Mouse (Mus musculus) gastrocnemius, adult 18-20 months (tissue): ENCODE measurements around the gene Rasal2. TPM values are rescaled to one million over a fixed set of nuclear protein-coding genes. Genes with fewer than 3 reads are reported as not detected.
"Not testable (repeated sequence)": the region's sequence is repeated elsewhere in the genome, so short reads cannot be mapped to it uniquely, and the experiment has no call there.

ENCODE experiments used
- DNase-seq: peaks from one replicate; pipeline ENCODE4 v3.0.0; 2021; ENCODE audit warnings: low spot score
- total RNA-seq, 2 experiments: library from RNA; stranded (reverse); gene quantifications; 2 replicates each; pipeline ENCODE4 v1.2.3; 2021

Gene Rasal2
- total RNA-seq, 2 experiments from 2014 or later: 5.6 to 6.5 TPM

GRCm38 (mm10) chr1:157244453-157244790 is 168.0 kb downstream of the Rasal2 start:
- no peak for DNase-seq

DNA sequence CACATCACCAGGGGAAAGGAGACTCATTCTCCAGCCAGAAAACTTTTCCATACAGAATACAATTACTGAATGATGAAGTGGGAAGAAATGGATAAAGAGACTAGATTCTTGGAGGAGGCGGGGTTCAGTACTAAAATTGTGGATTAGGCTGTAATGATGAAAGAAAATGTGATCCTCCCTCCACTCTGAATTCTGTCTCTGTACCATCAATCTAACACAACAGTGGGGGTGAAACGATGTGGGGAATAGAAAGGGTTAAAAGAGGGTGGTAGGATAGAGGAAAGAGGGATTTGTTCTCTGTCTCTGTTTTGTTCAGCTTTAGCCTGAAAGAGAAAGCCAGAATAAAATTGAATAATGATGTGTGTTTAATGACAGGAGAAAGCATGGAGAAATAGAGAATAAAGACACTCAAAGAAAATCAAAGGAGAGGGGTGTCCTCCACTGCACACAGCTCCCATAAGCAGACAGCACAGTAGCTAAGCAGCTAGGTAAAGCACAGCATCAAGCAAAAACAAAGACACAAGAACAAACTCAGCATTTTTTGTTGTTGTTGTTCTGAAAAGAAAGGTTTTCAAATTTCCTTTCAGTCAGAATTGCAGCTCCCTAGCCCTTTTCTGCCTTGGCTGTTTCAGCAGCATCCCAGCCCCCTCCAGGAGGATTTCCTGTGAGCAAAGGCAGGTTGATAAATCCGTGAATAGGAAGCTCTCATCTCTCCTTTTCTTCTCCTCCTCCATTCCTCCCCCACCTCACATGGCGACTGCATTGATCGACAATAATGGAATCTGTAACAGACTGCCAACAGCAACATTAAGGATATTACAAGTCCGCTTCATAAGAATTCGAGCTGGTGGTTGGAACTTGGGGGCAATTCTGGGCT is 168.6 kb downstream of the Rasal2 start:
- DNase-seq: no peak

DNA sequence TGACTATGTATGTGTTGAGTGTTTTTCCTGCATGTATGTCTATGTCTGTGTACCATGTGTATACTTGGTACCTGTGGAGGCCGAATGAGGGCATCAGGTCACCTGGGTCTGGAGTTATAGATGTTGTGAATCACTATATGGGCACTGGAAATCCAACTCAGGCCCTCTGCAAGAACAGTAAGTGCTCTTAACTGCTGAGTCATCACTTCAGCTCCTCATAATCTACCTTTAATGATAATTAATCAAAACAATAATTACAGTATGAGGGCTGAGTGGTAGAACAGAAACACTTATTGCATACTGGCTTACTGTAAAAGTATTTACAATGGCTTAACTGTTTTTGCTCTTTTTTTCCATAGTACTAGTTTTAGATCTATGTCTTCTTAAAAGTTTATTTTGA is 172.7 kb downstream of the Rasal2 start:
- DNase-seq: no peak

DNA sequence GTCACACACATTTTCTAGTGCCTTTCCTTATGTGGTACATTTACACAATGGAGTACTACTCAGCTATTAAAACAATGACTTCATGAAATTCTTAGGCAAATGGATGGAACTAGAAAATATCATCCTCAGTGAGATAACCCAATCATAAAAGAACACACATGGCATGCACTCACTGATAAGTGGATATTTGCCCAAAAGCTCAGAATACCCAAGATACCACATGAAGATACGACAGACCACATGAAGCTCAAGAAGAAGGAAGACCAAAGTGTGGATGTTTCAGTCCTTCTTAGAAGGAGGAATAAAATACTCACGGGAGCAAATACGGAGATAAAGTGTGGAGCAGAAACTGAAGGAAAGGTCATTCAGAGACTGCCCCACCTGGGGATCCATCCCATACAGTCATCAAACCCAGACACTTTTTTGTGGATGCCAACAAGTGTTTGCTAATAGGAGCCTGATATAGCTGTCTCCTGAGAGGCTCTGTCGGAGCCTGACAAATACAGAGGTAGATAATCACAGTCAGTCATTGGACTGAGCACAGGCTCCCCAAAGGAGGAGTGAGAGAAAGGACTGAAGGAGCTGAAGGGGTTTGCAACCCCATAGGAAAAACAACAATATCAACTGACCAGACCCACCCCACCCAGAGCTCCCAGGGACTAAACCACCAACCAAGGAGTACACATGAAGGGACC is 175.6 kb downstream of the Rasal2 start:
- not testable (repeated sequence) for DNase-seq

DNA sequence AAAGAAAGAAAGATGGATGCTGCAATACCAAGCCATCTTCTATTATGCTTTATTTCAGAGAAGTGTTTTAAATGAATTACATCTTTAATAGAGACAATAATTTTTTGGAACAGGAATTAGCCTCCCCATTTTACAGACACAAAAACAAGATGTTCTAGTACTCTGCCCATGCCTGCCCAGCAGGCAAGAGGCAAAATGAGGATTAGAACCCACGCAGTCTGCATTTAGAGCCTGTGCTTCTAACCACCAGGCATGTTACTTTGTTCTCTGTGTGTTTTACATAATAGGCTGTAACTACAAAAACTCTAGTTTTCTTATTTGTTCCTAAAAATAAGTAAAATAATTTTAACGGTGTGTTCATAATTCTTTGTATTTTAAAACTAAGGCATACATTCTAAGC is 178.9 kb downstream of the Rasal2 start:
- DNase-seq: no peak

GRCm38 (mm10) chr1:157232372-157232771 is 180.0 kb downstream of the Rasal2 start:
- no peak for DNase-seq

DNA sequence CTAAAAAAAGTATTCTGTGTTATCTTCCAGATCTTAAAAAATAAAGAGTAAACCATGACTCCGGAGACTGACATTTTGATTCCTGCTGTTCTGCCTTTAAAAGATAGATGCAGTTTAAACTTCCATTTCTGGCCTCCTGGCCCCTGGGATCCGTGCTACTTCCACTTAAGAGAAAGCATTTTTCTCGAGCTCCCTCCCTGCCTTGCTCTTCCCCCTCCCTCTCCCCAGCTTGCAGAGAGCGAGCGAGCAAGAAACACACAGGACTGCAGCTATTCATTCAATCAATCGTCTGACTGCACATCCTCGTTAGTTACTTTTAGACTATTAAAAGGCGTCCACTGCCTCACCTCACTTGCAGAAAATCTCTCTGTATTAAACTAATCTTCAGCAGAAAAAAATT is 181.4 kb downstream of the Rasal2 start:
- DNase-seq: no peak

GRCm38 (mm10) chr1:157230386-157230785 is 182.0 kb downstream of the Rasal2 start:
- DNase-seq: no peak

DNA sequence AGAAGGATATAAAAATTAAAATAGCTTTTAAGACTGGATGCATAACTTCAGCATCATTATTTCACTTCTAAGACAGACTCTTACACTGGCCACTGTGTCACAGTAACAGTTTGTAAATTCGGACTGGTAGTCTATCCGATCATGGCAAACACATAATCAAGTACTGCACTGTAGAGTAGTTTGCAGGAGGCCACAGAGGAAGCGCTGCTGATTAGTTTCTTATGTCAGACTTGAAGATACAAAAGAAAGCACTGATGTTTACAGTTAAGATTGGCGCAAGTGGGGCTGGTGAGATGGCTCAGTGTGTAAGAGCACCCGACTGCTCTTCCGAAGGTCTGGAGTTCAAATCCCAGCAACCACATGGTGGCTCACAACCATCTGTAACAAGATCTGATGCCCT is 187.4 kb downstream of the Rasal2 start:
- no peak for DNase-seq

DNA sequence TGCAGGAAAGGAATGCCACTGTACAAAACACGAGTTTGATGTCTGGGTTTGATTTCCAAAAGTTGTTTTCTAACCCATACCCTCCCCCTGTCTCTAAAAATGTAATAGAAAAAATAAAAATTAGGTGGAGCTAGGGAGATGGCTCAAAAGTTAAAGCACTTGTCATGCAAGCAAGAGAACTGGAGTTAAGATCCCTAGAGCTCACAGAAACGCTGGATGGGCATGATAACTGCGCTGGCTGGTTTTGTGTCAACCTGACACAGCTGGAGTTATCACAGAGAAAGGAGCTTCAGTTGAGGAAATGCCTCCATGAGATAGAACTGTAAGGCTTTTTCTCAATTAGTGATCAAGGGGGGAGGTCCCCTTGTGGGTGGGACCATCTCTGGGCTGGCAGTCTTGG is 191.5 kb downstream of the Rasal2 start:
- no peak for DNase-seq

DNA sequence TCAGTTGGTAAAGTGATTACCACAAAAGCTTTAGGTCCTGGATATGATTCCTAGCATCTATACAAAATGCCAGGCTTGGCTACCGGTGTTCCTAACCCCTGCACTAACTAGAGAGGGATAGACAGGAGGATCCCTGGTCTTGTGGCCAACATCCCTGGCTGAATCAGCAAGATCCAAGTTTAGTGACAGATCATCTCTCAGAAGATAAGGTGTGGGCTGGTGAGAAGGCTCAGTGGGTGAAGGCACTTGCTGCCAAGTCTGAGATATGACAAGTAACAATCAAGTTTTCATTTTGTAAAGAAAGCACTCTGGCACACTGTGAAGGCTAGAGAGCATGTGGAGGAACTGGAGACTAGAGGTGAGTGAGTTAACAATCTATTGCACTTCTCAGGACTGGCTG is 191.9 kb downstream of the Rasal2 start:
- no peak for DNase-seq

GRCm38 (mm10) chr1:157208754-157209153 is 203.6 kb downstream of the Rasal2 start:
- DNase-seq: no peak

DNA sequence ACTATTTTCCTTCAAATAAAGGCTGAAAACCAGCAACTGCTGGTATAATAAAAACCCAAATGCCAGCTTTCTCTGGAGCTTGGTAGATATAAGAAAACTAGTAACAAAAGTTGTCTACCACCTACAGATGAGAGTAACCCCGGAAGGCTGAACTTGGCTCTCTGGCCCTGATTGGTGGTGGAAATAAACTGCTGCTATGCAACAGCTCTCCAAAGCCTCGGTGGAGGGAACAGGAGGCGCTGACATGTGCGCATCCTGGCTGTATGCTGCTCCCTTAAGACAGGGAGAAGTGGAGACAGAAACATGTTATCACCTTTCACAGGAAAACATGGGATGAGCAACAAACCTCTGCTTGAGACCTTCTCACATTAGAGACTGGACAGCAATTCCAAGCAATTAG is 206.7 kb downstream of the Rasal2 start:
- DNase-seq: no peak

- no peak for DNase-seq
Measured at GRCm38 (mm10) chr1:157183043-157183442, 229.4 kb downstream of the Rasal2 start.

DNA sequence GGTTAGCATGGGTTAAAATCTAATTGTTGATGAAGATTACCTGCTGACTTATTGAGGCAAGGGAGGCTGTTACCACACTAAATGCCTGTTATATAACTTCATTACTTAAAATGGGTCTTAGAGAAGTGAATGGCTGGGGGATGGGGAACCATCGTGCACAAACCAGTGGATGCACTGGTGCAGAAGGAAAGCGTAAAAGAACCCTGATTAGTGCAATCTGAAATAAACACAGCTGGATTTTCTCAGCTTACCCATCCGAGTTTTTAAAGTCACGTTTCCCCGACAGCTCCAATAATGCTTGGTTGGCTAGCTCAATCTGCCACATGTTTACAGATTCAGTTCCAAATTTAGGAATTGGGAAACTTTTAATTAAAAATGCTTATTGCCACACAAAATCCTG is 230.0 kb downstream of the Rasal2 start:
- no peak for DNase-seq

- DNase-seq: no peak
Measured at GRCm38 (mm10) chr1:157181081-157181480, 231.3 kb downstream of the Rasal2 start.

DNA sequence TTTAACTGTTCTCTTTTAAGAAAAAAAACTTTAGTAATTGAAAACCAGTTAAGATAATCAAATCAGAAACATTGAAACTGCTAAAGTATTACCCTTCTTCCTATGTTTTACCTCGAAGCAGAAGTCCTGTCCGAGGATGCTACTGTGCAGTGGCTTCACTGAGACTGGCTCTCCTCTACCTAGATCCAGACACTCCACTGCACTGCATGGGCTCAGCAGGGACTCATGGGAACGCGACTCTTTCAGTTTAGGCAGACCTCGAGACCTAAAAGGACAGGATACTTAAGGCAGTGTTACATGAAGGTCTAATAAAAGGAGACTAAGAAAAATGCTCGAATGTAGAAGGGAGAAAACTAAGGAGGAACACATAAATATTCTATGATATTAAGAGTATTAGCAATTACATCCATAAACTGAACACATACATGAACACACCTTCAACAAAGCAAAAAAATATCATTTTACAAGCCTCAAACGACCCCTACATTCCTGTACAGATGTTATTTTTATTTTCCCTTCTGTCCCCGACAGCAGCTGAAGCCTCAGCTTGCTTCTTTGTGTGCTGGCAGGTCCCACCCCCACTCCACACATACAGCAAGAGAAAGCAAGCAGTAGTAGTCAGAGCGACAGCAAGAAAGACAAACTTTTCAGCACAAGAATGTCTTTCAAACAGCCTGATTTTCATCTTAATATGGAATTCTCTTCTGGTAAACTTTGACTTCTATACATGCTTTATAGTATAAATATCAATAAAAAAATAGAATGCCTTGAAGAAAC is 233.2 kb downstream of the Rasal2 start:
- DNase-seq: no peak

DNA sequence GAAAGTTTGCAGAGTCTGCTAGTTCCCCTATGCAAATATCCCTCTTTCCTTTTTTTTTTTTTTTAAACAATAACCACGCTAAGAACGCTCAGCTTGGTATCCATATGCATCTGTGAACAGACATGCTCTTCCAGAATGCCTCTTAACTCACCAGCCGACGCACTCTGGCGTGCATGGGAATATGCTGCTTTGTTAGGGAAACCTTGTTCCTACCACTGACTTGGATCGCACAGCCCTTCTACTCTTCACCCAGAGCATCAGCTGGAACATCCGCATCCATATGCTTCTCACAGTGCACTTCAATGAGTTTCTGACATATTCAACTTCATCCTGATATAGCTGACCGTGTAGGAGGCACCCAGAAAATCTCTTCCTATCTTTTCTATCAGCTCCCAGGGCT is 243.1 kb downstream of the Rasal2 start:
- no peak for DNase-seq

- DNase-seq: no peak
Measured at GRCm38 (mm10) chr1:157168891-157169290, 243.5 kb downstream of the Rasal2 start.

- no peak for DNase-seq
Measured at GRCm38 (mm10) chr1:157153781-157154180, 258.6 kb downstream of the Rasal2 start.

- no peak for DNase-seq
Measured at GRCm38 (mm10) chr1:157150107-157150506, 262.3 kb downstream of the Rasal2 start.

DNA sequence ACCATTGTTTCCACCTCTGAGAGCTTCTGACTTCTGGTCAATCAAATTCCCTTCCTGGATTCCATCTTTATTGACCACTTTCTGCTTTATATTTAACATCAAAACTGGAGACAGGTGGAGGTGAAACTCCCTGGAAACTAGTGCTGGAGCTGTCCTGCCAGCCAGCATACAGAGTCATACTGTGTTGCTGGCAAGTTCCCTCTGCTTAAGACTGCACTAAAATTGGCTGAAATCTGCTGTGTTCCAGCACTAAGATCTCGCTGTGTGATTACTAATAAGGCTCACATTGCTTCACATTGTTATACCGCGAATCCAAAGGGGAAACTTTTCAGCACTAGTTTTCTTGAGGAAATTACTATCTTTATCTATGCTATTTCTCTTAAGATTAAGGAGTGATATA is 267.8 kb downstream of the Rasal2 start:
- DNase-seq: no peak
